Mouse (Mus musculus): ENCODE data around the gene Cdh4. TPM values are rescaled to one million over a fixed set of nuclear protein-coding genes. Genes with fewer than 3 reads are reported as not detected.

Gene Cdh4
- polyA plus RNA-seq, 1 experiment from 2014 or later, result 3.0 TPM

DNA sequence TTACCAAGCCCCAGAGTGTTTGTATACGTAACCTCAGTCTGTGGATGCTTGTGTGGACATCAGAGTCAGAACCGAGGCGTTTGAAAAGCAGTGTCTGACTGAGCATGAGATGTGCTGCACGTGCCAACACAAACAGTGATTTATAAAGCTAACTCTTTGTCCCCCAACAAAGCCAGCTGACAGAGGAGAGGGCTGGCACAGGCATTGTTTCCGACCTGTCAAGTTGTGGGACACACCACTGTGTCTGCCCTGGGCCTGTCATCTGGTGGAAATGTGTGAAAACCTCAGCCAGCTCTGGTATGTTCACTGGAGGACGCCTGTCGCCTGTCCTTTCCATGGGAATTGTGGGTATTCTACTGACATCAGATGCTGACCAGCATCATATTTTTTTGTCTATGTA is 248.3 kb downstream of the Cdh4 start:
- H3K27ac ChIP-seq (ENCODE audit: low read depth, low read length), result no peak overlapping the region
- whole genome bisulfite sequencing, result 44% methylated on average over 7 of the region's 7 CpGs
- no peak overlapping the region for H3K4me3 ChIP-seq (ENCODE audit: low read depth, low read length)
- no peak for TF ChIP-seq CTCF (IDR thresholded peaks at IDR 0.05; ENCODE audit: low read depth)
- no peak for ATAC-seq
- H3K4me2 ChIP-seq (replicated peaks; ENCODE audit: low read depth), result no peak overlapping the region
- no peak overlapping the region for H3K9ac ChIP-seq (ENCODE audit: low read depth, low read length)
- no peaks in the 10 kb centered on the region for H3K4me1 ChIP-seq (replicated peaks; ENCODE audit: control insufficient read depth, insufficient read depth, low read length)
- no peaks in the 10 kb centered on the region for H3K27me3 ChIP-seq (replicated peaks; ENCODE audit: control insufficient read depth, insufficient read depth, low read length)
- H3K9me3 ChIP-seq (ENCODE audit: control insufficient read depth), result no peaks in the 10 kb centered on the region
- no peaks in the 10 kb centered on the region for H3K36me3 ChIP-seq (ENCODE audit: control insufficient read depth, insufficient read depth)

DNA sequence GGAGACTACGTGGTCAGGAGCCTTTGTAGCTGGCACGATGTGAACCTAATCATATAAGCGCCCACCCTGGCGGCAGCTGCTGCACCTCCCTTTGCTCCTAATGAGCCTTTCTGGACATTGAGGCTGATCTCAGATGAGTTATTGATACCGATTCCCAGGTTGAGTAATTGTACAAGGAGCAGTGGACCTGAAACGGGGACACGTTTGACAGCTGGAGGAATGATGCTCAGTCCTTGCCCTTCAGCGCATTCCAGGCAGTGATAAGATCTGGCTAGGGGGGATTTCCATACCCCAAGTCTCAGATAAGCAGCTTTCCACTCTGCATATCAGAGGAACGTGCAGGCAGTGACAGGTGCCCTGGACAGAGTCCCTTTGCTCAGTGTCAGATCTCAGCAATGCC is 252.7 kb downstream of the Cdh4 start:
- no peak for ATAC-seq
- Histone ChIP-seq H3K9ac (ENCODE audit: low read depth, low read length) (no peak overlapping the region), H3K9me3 (ENCODE audit: control insufficient read depth) (no peaks in the 10 kb centered on the region), H3K27me3 (replicated peaks; ENCODE audit: control insufficient read depth, insufficient read depth, low read length) (no peaks in the 10 kb centered on the region), H3K36me3 (ENCODE audit: control insufficient read depth, insufficient read depth) (no peaks in the 10 kb centered on the region), H3K27ac (ENCODE audit: low read depth, low read length) (no peak overlapping the region), H3K4me2 (replicated peaks; ENCODE audit: low read depth) (no peak overlapping the region), H3K4me3 (ENCODE audit: low read depth, low read length) (no peak overlapping the region), H3K4me1 (replicated peaks; ENCODE audit: control insufficient read depth, insufficient read depth, low read length) (no peaks in the 10 kb centered on the region)
- WGBS, result 58% methylated on average over 9 of the region's 9 CpGs
- TF ChIP-seq CTCF (IDR thresholded peaks at IDR 0.05; ENCODE audit: low read depth), result no peak

DNA sequence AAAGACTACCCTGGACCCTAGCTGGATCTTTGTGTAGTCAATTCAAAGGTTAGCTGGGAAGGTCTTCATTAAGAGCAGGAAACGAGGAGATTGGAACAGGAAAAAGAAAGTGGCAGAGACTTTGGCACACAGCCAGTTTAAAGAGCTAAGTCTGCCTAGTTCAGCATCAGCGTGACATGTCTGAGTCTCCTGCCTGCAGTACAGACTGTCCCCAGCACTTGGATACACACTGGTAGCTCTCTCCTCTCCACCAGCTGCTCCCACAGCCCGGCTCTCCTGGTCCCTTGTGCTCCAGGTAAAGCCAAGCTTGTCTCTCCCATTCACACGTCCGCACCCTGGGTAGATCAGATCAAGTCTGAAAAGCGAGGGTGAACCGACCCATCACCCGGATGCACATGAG is 255.4 kb downstream of the Cdh4 start:
- Histone ChIP-seq H3K27me3 (replicated peaks; ENCODE audit: control insufficient read depth, insufficient read depth, low read length) (no peaks in the 10 kb centered on the region), H3K9me3 (ENCODE audit: control insufficient read depth) (no peaks in the 10 kb centered on the region)
- no peak for TF ChIP-seq CTCF (IDR thresholded peaks at IDR 0.05; ENCODE audit: low read depth)

DNA sequence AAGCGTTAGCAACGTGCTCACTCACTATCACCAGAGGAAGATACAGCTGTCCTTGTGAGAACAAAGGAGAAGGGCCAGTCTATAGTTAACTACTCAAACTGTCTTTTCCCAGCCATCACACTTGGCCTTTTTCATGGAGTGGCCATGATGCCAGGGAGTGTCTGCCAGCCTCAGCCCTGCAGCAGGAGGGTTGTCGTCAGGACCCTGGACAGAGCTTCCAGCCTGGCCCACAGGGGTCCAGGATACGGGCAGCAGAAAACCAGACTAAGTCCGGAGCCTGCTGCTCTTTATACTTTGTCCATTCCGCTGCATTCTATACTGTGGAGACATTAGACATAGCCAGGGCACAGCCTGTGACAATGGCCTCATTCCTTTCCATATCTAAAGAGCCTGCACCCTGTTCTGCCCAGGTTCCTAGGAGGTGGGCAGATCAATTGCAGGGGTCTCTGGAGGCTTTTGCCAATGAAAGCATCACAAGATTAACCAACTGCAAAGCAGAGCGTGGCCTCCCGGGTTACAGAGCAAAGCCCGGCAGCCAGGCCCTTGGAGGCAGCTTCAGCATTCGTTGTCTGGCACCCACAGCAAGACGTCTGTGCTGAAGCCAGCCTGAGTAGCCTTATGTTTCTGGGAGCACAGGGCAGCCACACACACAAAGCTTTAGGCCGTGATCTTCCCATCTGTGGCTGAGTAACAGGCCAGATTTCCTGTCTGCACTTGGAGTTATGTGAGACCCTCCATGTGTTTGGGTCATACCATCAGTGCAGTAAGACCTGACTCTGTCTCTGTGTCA is 256.2 kb downstream of the Cdh4 start:
- H3K27ac ChIP-seq (ENCODE audit: low read depth, low read length), result no peak overlapping the region
- no peak overlapping the region for H3K4me2 ChIP-seq (replicated peaks; ENCODE audit: low read depth)
- no peaks in the 10 kb centered on the region for H3K4me1 ChIP-seq (replicated peaks; ENCODE audit: control insufficient read depth, insufficient read depth, low read length)
- H3K27me3 ChIP-seq (replicated peaks; ENCODE audit: control insufficient read depth, insufficient read depth, low read length), result no peaks in the 10 kb centered on the region
- no peak overlapping the region for H3K9ac ChIP-seq (ENCODE audit: low read depth, low read length)
- H3K4me3 ChIP-seq (ENCODE audit: low read depth, low read length), result no peak overlapping the region
- no peak for TF ChIP-seq CTCF (IDR thresholded peaks at IDR 0.05; ENCODE audit: low read depth)
- H3K9me3 ChIP-seq (ENCODE audit: control insufficient read depth), result no peaks in the 10 kb centered on the region
- WGBS, result 46% methylated on average over 12 of the region's 12 CpGs
- H3K36me3 ChIP-seq (ENCODE audit: control insufficient read depth, insufficient read depth), result no peaks in the 10 kb centered on the region
- ATAC-seq, result no peak

More for the DNA sequence above, 255.4 kb downstream of the Cdh4 start:
- H3K4me2 ChIP-seq (replicated peaks; ENCODE audit: low read depth), result no peak overlapping the region
- WGBS, result 70% methylated on average over 8 of the region's 8 CpGs
- H3K36me3 ChIP-seq (ENCODE audit: control insufficient read depth, insufficient read depth), result no peaks in the 10 kb centered on the region
- no peak for ATAC-seq
- no peak overlapping the region for H3K4me3 ChIP-seq (ENCODE audit: low read depth, low read length)
- H3K9ac ChIP-seq (ENCODE audit: low read depth, low read length), result no peak overlapping the region
- H3K4me1 ChIP-seq (replicated peaks; ENCODE audit: control insufficient read depth, insufficient read depth, low read length), result no peaks in the 10 kb centered on the region
- H3K27ac ChIP-seq (ENCODE audit: low read depth, low read length), result no peak overlapping the region

DNA sequence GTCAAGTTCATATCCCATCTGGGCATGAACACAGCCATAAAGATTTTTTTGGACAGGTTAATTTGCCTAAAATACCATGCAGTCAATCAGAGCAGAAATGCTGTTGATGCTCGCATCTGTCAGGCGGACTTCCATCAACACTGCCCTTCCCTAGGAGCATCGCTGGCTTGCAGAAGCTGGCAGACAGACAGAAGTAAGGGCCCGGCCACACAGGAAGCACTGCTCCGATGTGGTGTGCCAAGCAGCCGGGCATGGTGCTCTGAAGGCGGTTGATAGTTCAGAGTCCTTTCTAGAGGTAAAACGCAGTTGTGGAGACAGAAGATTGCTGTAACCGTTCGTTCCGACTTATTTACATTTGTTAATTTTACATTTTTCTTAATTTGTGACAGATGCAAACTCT is 262.8 kb downstream of the Cdh4 start:
- Histone ChIP-seq H3K9me3 (ENCODE audit: control insufficient read depth) (no peaks in the 10 kb centered on the region), H3K27ac (ENCODE audit: low read depth, low read length) (no peak overlapping the region), H3K4me3 (ENCODE audit: low read depth, low read length) (no peak overlapping the region), H3K36me3 (ENCODE audit: control insufficient read depth, insufficient read depth) (no peaks in the 10 kb centered on the region), H3K9ac (ENCODE audit: low read depth, low read length) (no peak overlapping the region), H3K4me2 (replicated peaks; ENCODE audit: low read depth) (no peak overlapping the region), H3K4me1 (replicated peaks; ENCODE audit: control insufficient read depth, insufficient read depth, low read length) (no peaks in the 10 kb centered on the region), H3K27me3 (replicated peaks; ENCODE audit: control insufficient read depth, insufficient read depth, low read length) (no peaks in the 10 kb centered on the region)
- ATAC-seq, result no peak
- TF ChIP-seq CTCF (IDR thresholded peaks at IDR 0.05; ENCODE audit: low read depth), result no peak
- WGBS, result 81% methylated on average over 11 of the region's 11 CpGs

GRCm38 (mm10) chr2:179705461-179705860 is 263.2 kb downstream of the Cdh4 start:
- no peaks in the 10 kb centered on the region for H3K27me3 ChIP-seq (replicated peaks; ENCODE audit: control insufficient read depth, insufficient read depth, low read length)
- WGBS, result 80% methylated on average over 7 of the region's 7 CpGs
- TF ChIP-seq CTCF (IDR thresholded peaks at IDR 0.05; ENCODE audit: low read depth), result no peak
- H3K4me3 ChIP-seq (ENCODE audit: low read depth, low read length), result no peak overlapping the region
- no peaks in the 10 kb centered on the region for H3K9me3 ChIP-seq (ENCODE audit: control insufficient read depth)
- no peaks in the 10 kb centered on the region for H3K4me1 ChIP-seq (replicated peaks; ENCODE audit: control insufficient read depth, insufficient read depth, low read length)
- no peak overlapping the region for H3K27ac ChIP-seq (ENCODE audit: low read depth, low read length)
- H3K36me3 ChIP-seq (ENCODE audit: control insufficient read depth, insufficient read depth), result no peaks in the 10 kb centered on the region
- no peak for ATAC-seq
- H3K9ac ChIP-seq (ENCODE audit: low read depth, low read length), result no peak overlapping the region
- no peak overlapping the region for H3K4me2 ChIP-seq (replicated peaks; ENCODE audit: low read depth)

Measured in intestine, postnatal 0 days (tissue).